Comparison of ENCODE assay signal across 27 mouse cellular contexts in the genomic region with DNA sequence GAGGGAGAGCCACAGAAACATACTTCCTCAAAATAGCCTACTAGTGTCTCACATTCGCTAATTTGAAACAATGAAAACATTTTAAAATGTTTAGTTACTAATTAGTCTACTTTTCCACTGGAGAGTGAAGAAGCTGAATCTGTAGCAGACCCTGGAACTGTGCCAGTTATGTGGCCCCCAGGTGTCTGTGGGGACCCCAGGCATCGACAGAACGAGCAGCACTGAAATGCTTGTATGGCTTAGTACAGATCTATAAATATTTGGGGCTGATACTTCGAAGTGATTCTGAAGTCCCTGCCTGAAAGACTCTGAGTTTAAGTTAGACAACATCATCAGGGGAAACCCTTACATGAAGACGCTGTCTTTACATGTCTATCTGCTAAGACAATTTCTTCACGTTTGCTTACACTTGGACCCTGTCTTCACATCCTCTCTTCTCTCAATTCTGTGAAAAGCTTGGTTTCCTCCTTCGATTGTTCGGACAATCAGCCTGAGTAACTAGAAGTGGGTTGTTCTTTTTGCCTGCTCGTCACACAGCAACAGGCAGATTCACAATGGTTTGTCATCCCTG. TPM values are rescaled to one million over a fixed set of nuclear protein-coding genes. Genes with fewer than 3 reads are reported as not detected.
DNase-seq lines count a peak whose midpoint lies in the region; ATAC-seq lines count a peak whose summit lies in the region.
"Had no signal": no experiment of that assay in that cellular context is flagged by ENCODE, and none has a peak within 500 bp of the region (broad histone marks: within the 10 kb centered on the region; RNA-seq: fewer than 3 reads in every experiment).

No protein-coding gene starts in this region.

- H3K27me3 ChIP-seq in forebrain, embryonic 13.5 days: no peaks in the 10 kb centered on the region
- no peaks in the 10 kb centered on the region for H3K27me3 ChIP-seq in forebrain, embryonic 15.5 days
- H3K27me3 ChIP-seq: embryonic facial prominence, embryonic 13.5 days; forebrain, embryonic 12.5 days; heart, embryonic 12.5 days; heart, embryonic 15.5 days; hindbrain, embryonic 13.5 days had no signal

- no peak overlapping the region for H3K9ac ChIP-seq in forebrain, embryonic 13.5 days
- H3K9ac ChIP-seq in forebrain, embryonic 15.5 days (replicated peaks): no peak overlapping the region
- H3K9ac ChIP-seq: embryonic facial prominence, embryonic 13.5 days; forebrain, embryonic 12.5 days; forebrain, postnatal 0 days; heart, embryonic 12.5 days; heart, embryonic 15.5 days; hindbrain, embryonic 13.5 days had no signal

- no peak overlapping the region for H3K4me3 ChIP-seq in forebrain, embryonic 13.5 days
- H3K4me3 ChIP-seq in forebrain, embryonic 15.5 days: no peak overlapping the region
- H3K4me3 ChIP-seq: embryonic facial prominence, embryonic 10.5 days; embryonic facial prominence, embryonic 13.5 days; erythroblast, embryonic 14.5 days; forebrain, embryonic 12.5 days; heart, embryonic 12.5 days; heart, embryonic 15.5 days; hindbrain, embryonic 10.5 days; hindbrain, embryonic 13.5 days had no signal

- no peak overlapping the region for H3K27ac ChIP-seq in forebrain, embryonic 13.5 days
- H3K27ac ChIP-seq in forebrain, embryonic 15.5 days (replicated peaks): no peak overlapping the region
- H3K27ac ChIP-seq: embryonic facial prominence, embryonic 10.5 days; embryonic facial prominence, embryonic 13.5 days; forebrain, embryonic 12.5 days; heart, embryonic 15.5 days; hindbrain, embryonic 10.5 days; hindbrain, embryonic 13.5 days had no signal

- H3K4me2 ChIP-seq in forebrain, embryonic 13.5 days: no peak overlapping the region
- H3K4me2 ChIP-seq in forebrain, embryonic 15.5 days (replicated peaks): no peak overlapping the region
- H3K4me2 ChIP-seq: embryonic facial prominence, embryonic 13.5 days; forebrain, embryonic 12.5 days; heart, embryonic 12.5 days; heart, embryonic 15.5 days; hindbrain, embryonic 13.5 days had no signal

- peak; percentile 17; the same call in 1 of the 2 replicates for ATAC-seq in neutrophil, adult 5-6 weeks (ENCODE audit: extremely low read depth, insufficient number of reproducible peaks, low FRiP score, poor library complexity, severe bottlenecking)
- no peak for ATAC-seq in forebrain, embryonic 13.5 days
- no peak for ATAC-seq in forebrain, embryonic 15.5 days (replicated peaks)
- ATAC-seq: forebrain, postnatal 0 days; hindbrain, embryonic 16.5 days had no signal

- H3K9me3 ChIP-seq in forebrain, embryonic 13.5 days (replicated peaks): no peaks in the 10 kb centered on the region
- H3K9me3 ChIP-seq in forebrain, embryonic 15.5 days: no peaks in the 10 kb centered on the region
- H3K9me3 ChIP-seq: embryonic facial prominence, embryonic 10.5 days; embryonic facial prominence, embryonic 13.5 days; forebrain, embryonic 12.5 days; heart, embryonic 12.5 days; heart, embryonic 15.5 days; hindbrain, embryonic 10.5 days; hindbrain, embryonic 13.5 days had no signal

- 87% methylated on average over 9 of the region's 9 CpGs for WGBS in forebrain, embryonic 13.5 days
- WGBS in forebrain, embryonic 15.5 days: 84% methylated on average over 9 of the region's 9 CpGs

- no peaks in the 10 kb centered on the region for H3K4me1 ChIP-seq in forebrain, embryonic 13.5 days
- no peaks in the 10 kb centered on the region for H3K4me1 ChIP-seq in forebrain, embryonic 15.5 days
- H3K4me1 ChIP-seq: forebrain, embryonic 12.5 days; hindbrain, embryonic 10.5 days; hindbrain, embryonic 13.5 days had no signal

- H3K36me3 ChIP-seq in forebrain, embryonic 13.5 days (ENCODE audit: poor library complexity, severe bottlenecking): no peaks in the 10 kb centered on the region
- H3K36me3 ChIP-seq in forebrain, embryonic 15.5 days: no peaks in the 10 kb centered on the region
- H3K36me3 ChIP-seq: embryonic facial prominence, embryonic 10.5 days; embryonic facial prominence, embryonic 13.5 days; forebrain, embryonic 12.5 days; heart, embryonic 12.5 days; heart, embryonic 15.5 days; hindbrain, embryonic 10.5 days; hindbrain, embryonic 13.5 days had no signal

- DNase-seq in spleen, postnatal 36 days (ENCODE audit: low spot score in 2 of 2): peak; percentile 32 to 35
- DNase-seq in spleen, adult 12 weeks (ENCODE audit: low spot score): no peak
- DNase-seq in A20 (ENCODE audit: low read depth, low spot score) (peak; percentile 89), adipocyte (ENCODE audit: low spot score) (peak; percentile 94)
- no peak for DNase-seq in frontal cortex, postnatal 25 days (ENCODE audit: low spot score in 2 of 2)
- DNase-seq: adrenal gland, postnatal 10 days; adrenal gland, postnatal 36 days; cerebellum, adult 11-12 months; cerebellum, adult 8-10 months; cerebellum, postnatal 36 days; embryo, embryonic 11 days; forebrain, postnatal 0 days; gastrocnemius, postnatal 25 days; heart, postnatal 10 days; heart, postnatal 36 days had no signal

RNA-seq across cellular contexts. Expression of a gene that starts 33.0 kb away (rescaled TPM):
- total RNA-seq in neutrophil, adult 5-6 weeks (2017): 40.6 and 45.2 TPM in 2 replicates
- polyA plus RNA-seq in forebrain, embryonic 13.5 days (2015; fragmentation: Nextera tagmentation; extraction: Ambion mirVana): 4.3 and 4.7 TPM in 2 replicates
- polyA plus RNA-seq in forebrain, embryonic 15.5 days (2015; fragmentation: Nextera tagmentation; extraction: Ambion mirVana): 4.0 and 4.5 TPM in 2 replicates
- polyA plus RNA-seq: erythroblast, embryonic 14.5 days had no signal

Comparison
In these comparisons a context has a peak if more than half of its experiments do, and no peak if none do; other contexts are left out.
1. DNase-seq: peak in spleen, postnatal 36 days (2 of 2), A20 (single experiment) and adipocyte (single experiment); none in spleen, adult 12 weeks (single experiment) and frontal cortex, postnatal 25 days (0 of 2).